ENCODE assay signal across 9 mouse cellular contexts in genomic region chr3:100417772-100418311, GRCm38 (mm10).
DNase-seq lines count a peak whose midpoint lies in the region; ATAC-seq lines count a peak whose summit lies in the region.
"Had no signal": no experiment of that assay in that cellular context is flagged by ENCODE, and none has a peak within 500 bp of the region (broad histone marks: within the 10 kb centered on the region; RNA-seq: fewer than 3 reads in every experiment).

No protein-coding gene starts in this region.

- H3K4me2 ChIP-seq in heart, embryonic 12.5 days, result peak overlapping the region; percentile 17; the same call in 1 of the 2 replicates
- peak overlapping the region; percentile 8; the same call in 1 of the 2 replicates for H3K4me2 ChIP-seq in hindbrain, embryonic 13.5 days
- peak overlapping the region; percentile 36 for H3K4me2 ChIP-seq in midbrain, embryonic 13.5 days (replicated peaks)

- peaks cover 43% of the 10 kb centered on the region for H3K4me1 ChIP-seq in heart, embryonic 12.5 days (replicated peaks)
- peaks cover 10% of the 10 kb centered on the region for H3K4me1 ChIP-seq in hindbrain, embryonic 13.5 days (replicated peaks)
- H3K4me1 ChIP-seq in midbrain, embryonic 13.5 days (replicated peaks), result peaks cover 7% of the 10 kb centered on the region; the same call in 1 of the 2 replicates

- peak overlapping the region; percentile 30 for H3K27ac ChIP-seq in heart, embryonic 12.5 days (ENCODE audit: poor library complexity, severe bottlenecking)
- H3K27ac ChIP-seq in hindbrain, embryonic 13.5 days, result no peak overlapping the region
- no peak overlapping the region for H3K27ac ChIP-seq in midbrain, embryonic 13.5 days

- H3K4me3 ChIP-seq in heart, embryonic 12.5 days, result no peak overlapping the region
- H3K4me3 ChIP-seq in hindbrain, embryonic 13.5 days, result no peak overlapping the region
- H3K4me3 ChIP-seq in midbrain, embryonic 13.5 days (replicated peaks), result 0 out of 2 replicates have a peak overlapping the region, but pooled peaks have one; percentile 10

- no peaks in the 10 kb centered on the region for H3K27me3 ChIP-seq in heart, embryonic 12.5 days (replicated peaks)
- no peaks in the 10 kb centered on the region for H3K27me3 ChIP-seq in hindbrain, embryonic 13.5 days
- H3K27me3 ChIP-seq in midbrain, embryonic 13.5 days, result no peaks in the 10 kb centered on the region

- DNase-seq in heart, postnatal 4 days, result no peak
- peak; percentile 28 for DNase-seq in embryo, embryonic 10 days (ENCODE audit: low spot score)
- no peak for DNase-seq in liver
- DNase-seq in cerebellum, adult 9-11 months, result no peak
- no peak for DNase-seq in adrenal gland, adult 18-20 months (ENCODE audit: low spot score in 2 of 2)
- DNase-seq: adrenal gland, postnatal 10 days had no signal

- no peak for ATAC-seq in heart, embryonic 12.5 days (ENCODE audit: insufficient number of reproducible peaks, low FRiP score)
- ATAC-seq in hindbrain, embryonic 13.5 days (ENCODE audit: low FRiP score), result peak; percentile 76
- ATAC-seq in midbrain, embryonic 13.5 days, result peak; percentile 59

- 30% methylated on average over 10 of the region's 10 CpGs for WGBS in heart, embryonic 12.5 days
- WGBS in hindbrain, embryonic 13.5 days, result 23% methylated on average over 10 of the region's 10 CpGs
- WGBS in midbrain, embryonic 13.5 days, result 4% methylated on average over 10 of the region's 10 CpGs

- H3K9ac ChIP-seq in heart, embryonic 12.5 days, result no peak overlapping the region
- no peak overlapping the region for H3K9ac ChIP-seq in hindbrain, embryonic 13.5 days
- no peak overlapping the region for H3K9ac ChIP-seq in midbrain, embryonic 13.5 days (replicated peaks)

- no peaks in the 10 kb centered on the region for H3K36me3 ChIP-seq in heart, embryonic 12.5 days
- H3K36me3 ChIP-seq in hindbrain, embryonic 13.5 days, result no peaks in the 10 kb centered on the region
- no peaks in the 10 kb centered on the region for H3K36me3 ChIP-seq in midbrain, embryonic 13.5 days

- H3K9me3 ChIP-seq in heart, embryonic 12.5 days (replicated peaks), result no peaks in the 10 kb centered on the region
- H3K9me3 ChIP-seq in hindbrain, embryonic 13.5 days, result no peaks in the 10 kb centered on the region
- H3K9me3 ChIP-seq in midbrain, embryonic 13.5 days, result no peaks in the 10 kb centered on the region
